ENCODE assay signal across 8 mouse cellular contexts in genomic region chr6:97487535-97488081, GRCm38 (mm10).
DNase-seq lines count a peak whose midpoint lies in the region; ATAC-seq lines count a peak whose summit lies in the region.

No protein-coding gene starts in this region.

- ATAC-seq in intestine, embryonic 15.5 days, result peak; percentile 84

- under 1% methylated on average over 40 of the region's 40 CpGs for WGBS in intestine, embryonic 15.5 days

- peak overlapping the region; percentile 48 for H3K9ac ChIP-seq in intestine, embryonic 15.5 days

- no peaks in the 10 kb centered on the region for H3K36me3 ChIP-seq in intestine, embryonic 15.5 days
- no peaks in the 10 kb centered on the region for H3K36me3 ChIP-seq in megakaryocyte, embryonic 14.5 days (replicated peaks; ENCODE audit: low read length)

- no peaks in the 10 kb centered on the region for H3K27me3 ChIP-seq in intestine, embryonic 15.5 days (replicated peaks)
- peaks cover 67% of the 10 kb centered on the region for H3K27me3 ChIP-seq in megakaryocyte, embryonic 14.5 days (replicated peaks)

- H3K4me3 ChIP-seq in intestine, embryonic 15.5 days (replicated peaks), result peak overlapping the region; percentile 46
- peak overlapping the region; percentile 92 for H3K4me3 ChIP-seq in megakaryocyte, embryonic 14.5 days (replicated peaks)

- no peak overlapping the region for H3K27ac ChIP-seq in intestine, embryonic 15.5 days

- no peaks in the 10 kb centered on the region for H3K9me3 ChIP-seq in intestine, embryonic 15.5 days
- peaks cover 5% of the 10 kb centered on the region; the same call in 1 of the 2 replicates for H3K9me3 ChIP-seq in megakaryocyte, embryonic 14.5 days

- intact Hi-C loops in gastrocnemius, postnatal 36 days (cut with DNase I), result no loop called here
- intact Hi-C loops in left cerebral cortex, postnatal 10 days (cut with DNase I), result no loop called here

- H3K4me1 ChIP-seq in intestine, embryonic 15.5 days (replicated peaks), result peaks cover 12% of the 10 kb centered on the region
- H3K4me1 ChIP-seq in megakaryocyte, embryonic 14.5 days, result peaks cover 21% of the 10 kb centered on the region

- H3K4me2 ChIP-seq in intestine, embryonic 15.5 days (replicated peaks), result peak overlapping the region; percentile 99

- DNase-seq in adrenal gland, postnatal 25 days, result peak; percentile 83
- peak; percentile 38 to 66 for DNase-seq in cerebellum, postnatal 4 days (ENCODE audit: low spot score in 2 of 2)
- DNase-seq in gastrocnemius, postnatal 36 days, result peak; percentile 77 to 85
- DNase-seq in left cerebral cortex, postnatal 10 days (ENCODE audit: extremely low spot score in 1 of 2, low spot score in 2 of 2), result peak; percentile 42 to 73
- DNase-seq in right cerebral cortex, postnatal 25 days, result peak; percentile 60
- DNase-seq in spleen, postnatal 36 days (ENCODE audit: low spot score in 2 of 2), result no peak

Comparison
In these comparisons a context has a peak if more than half of its experiments do, and no peak if none do; other contexts are left out.
1. DNase-seq: peak in adrenal gland, postnatal 25 days (single experiment), cerebellum, postnatal 4 days (2 of 2), gastrocnemius, postnatal 36 days (2 of 2), left cerebral cortex, postnatal 10 days (2 of 2) and right cerebral cortex, postnatal 25 days (single experiment); none in spleen, postnatal 36 days (0 of 2).